Mouse (Mus musculus): ENCODE measurements around the gene Gmppb. TPM values are rescaled to one million over a fixed set of nuclear protein-coding genes. Genes with fewer than 3 reads are reported as not detected.

The Gmppb gene
- total RNA-seq, 2 experiments from 2014 or later: 14.5 to 17.2 TPM

DNA sequence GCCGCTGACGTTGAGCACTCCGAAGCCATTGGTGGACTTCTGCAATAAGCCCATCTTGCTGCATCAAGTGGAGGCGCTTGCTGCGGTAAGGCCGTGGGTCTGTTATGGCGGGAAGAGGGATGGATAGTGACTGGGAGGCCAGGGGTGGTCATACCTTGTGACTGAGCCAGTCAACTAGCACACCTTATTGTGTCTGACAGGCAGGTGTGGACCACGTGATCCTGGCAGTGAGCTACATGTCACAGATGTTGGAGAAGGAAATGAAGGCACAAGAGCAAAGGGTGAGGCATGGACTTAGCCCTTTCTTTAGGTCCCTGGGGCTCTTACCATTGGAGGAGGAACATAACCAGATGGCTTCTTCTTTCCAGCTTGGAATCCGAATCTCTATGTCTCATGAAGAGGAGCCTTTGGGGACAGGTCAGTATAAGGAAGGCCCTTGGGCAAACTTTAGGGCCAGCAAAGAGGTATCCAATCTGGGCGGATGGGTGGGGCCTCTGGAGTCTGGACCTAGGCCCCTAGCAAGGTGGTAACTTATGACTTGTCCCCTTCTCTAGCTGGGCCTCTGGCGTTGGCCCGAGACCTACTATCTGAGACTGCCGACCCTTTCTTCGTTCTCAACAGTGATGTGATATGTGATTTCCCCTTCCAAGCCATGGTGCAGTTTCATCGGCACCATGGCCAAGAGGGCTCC, 664 bp downstream of the Gmppb start:
- no peak for DNase-seq (ENCODE audit: extremely low spot score in 1 of 2, low spot score in 1 of 2)

- DNase-seq (ENCODE audit: extremely low spot score in 1 of 2, low spot score in 1 of 2): no peak
These were observed 2.3 kb downstream of the Gmppb start for GRCm38 (mm10) chr9:108051184-108051930.

- DNase-seq (ENCODE audit: extremely low spot score in 1 of 2, low spot score in 1 of 2): no peak
These were observed 2.8 kb downstream of the Gmppb start for GRCm38 (mm10) chr9:108051931-108052220.

DNA sequence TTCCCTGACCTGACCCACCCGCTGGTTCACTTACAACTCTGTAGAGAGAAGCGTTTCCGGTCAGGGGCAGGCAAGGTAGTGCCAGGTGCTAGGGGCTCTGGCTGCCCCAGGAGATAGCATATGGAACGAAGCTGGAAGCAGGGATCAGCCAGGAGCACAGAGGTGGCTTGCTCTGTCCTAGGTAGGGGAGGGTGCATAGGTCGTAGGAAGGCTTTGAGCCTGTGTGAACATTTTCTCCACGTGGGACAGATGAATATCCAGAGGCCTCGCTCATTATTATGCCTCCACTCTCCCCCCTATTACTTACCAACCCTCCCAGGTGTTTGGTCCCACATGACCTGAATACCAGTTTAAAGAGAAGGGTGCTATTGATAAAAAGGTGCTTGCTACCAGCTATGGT, 3.4 kb downstream of the Gmppb start:
- DNase-seq (ENCODE audit: extremely low spot score in 1 of 2, low spot score in 1 of 2): no peak

GRCm38 (mm10) chr9:108052885-108053664, 4.0 kb downstream of the Gmppb start, which contains the start of gene Amigo3:
TSS of gene Amigo3 (plus strand) at chr9:108053159.
- DNase-seq (ENCODE audit: extremely low spot score in 1 of 2, low spot score in 1 of 2): peak; percentile 93 to 98

DNA sequence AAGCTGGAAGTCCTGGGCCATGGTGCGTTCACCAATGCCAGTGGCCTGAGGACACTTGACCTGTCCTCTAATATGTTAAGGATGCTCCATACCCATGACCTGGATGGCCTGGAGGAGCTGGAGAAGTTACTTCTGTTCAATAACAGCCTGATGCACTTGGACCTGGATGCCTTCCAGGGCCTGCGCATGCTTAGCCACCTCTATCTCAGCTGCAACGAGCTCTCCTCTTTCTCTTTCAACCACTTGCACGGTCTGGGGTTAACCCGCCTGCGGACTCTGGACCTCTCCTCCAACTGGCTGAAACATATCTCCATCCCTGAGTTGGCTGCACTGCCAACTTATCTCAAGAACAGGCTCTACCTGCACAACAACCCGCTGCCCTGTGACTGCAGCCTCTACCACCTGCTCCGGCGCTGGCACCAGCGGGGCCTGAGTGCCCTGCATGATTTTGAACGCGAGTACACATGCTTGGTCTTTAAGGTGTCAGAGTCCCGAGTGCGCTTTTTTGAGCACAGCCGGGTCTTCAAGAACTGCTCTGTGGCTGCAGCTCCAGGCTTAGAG, 4.7 kb downstream of the Gmppb start:
- no peak for DNase-seq (ENCODE audit: extremely low spot score in 1 of 2, low spot score in 1 of 2)

GRCm38 (mm10) chr9:108054331-108055040, 5.4 kb downstream of the Gmppb start:
- DNase-seq (ENCODE audit: extremely low spot score in 1 of 2, low spot score in 1 of 2): no peak

- DNase-seq (ENCODE audit: extremely low spot score in 1 of 2, low spot score in 1 of 2): no peak
These were observed 6.0 kb downstream of the Gmppb start for GRCm38 (mm10) chr9:108055061-108055460.

DNA sequence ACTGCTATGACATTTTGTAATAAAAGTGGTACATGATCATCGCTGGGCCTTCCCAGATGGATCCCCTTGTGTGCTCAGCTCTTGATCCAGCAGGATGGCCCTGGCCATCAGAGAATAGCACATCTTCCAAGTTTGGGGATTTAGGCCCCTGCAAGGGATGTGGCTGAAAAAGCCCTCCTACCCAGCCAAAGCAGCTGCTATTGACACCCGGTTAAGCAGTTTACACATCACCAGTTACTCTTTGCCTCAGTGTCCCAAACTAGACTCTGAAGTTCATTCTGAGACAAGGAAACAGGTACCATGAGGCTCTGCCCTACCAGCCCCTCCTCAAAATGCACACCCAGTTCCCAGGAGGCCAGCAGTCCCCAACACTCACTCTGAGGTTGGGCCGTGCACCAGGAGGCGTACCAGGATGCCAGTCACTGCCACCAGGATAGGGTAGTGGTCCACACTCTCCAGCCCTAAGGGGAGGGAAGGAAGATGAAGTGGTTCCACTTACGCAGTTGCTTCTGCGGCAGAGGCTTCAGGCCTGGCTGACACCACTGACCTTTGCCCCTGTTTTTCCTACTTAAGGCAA, 6.7 kb downstream of the Gmppb start:
- DNase-seq (ENCODE audit: extremely low spot score in 1 of 2, low spot score in 1 of 2): no peak

GRCm38 (mm10) chr9:108056361-108057261, 7.6 kb downstream of the Gmppb start:
- DNase-seq (ENCODE audit: extremely low spot score in 1 of 2, low spot score in 1 of 2): no peak

DNA sequence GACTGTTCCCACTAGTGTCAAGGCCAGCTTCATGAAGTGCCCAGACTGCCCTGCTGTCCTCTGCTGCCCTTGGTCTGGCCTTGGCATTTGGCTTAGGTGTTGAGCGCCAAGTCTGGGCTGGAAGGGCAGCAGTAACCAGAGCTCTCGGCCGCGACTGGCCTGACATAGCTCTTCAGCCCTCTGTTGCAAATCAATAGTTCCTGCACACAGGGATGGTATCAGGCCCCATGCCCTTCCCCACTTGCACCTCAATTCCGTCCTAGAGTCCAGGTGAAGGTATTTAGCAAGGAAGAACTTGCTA, 8.2 kb downstream of the Gmppb start:
- DNase-seq (ENCODE audit: extremely low spot score in 1 of 2, low spot score in 1 of 2): no peak

- no peak for DNase-seq (ENCODE audit: extremely low spot score in 1 of 2, low spot score in 1 of 2)
These were observed 9.2 kb downstream of the Gmppb start for GRCm38 (mm10) chr9:108058291-108058690.

- DNase-seq (ENCODE audit: extremely low spot score in 1 of 2, low spot score in 1 of 2): no peak
These were observed 13.1 kb downstream of the Gmppb start for GRCm38 (mm10) chr9:108062142-108062541.

GRCm38 (mm10) chr9:108063361-108063760, 14.3 kb downstream of the Gmppb start:
- no peak for DNase-seq (ENCODE audit: extremely low spot score in 1 of 2, low spot score in 1 of 2)

GRCm38 (mm10) chr9:108065491-108066011, 16.5 kb downstream of the Gmppb start:
- peak in 1 of 2 experiments; percentile 64 for DNase-seq (ENCODE audit: extremely low spot score in 1 of 2, low spot score in 1 of 2)

GRCm38 (mm10) chr9:108067199-108067598, 18.2 kb downstream of the Gmppb start:
- no peak for DNase-seq (ENCODE audit: extremely low spot score in 1 of 2, low spot score in 1 of 2)

DNA sequence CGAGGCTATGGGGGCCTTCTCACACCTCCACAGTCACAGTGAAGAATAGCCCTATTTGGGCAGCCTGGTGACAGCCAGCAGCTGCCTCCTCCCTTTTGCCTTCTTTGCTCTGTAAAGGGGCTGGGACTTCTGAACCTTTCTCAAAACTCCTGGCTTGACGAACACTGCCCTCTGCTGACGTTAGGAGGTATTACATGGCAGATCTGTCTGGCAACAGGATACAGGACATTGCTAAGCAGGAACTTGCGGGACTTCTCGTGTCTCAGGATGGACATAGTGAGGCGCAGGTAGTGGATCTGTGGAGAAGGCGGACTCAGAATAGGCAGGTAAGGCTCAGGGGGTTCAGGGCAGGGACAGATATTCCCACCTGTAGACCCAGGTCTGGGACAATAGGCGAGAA, 18.9 kb downstream of the Gmppb start:
- DNase-seq (ENCODE audit: extremely low spot score in 1 of 2, low spot score in 1 of 2): peak; percentile 77 to 89

- no peak for DNase-seq (ENCODE audit: extremely low spot score in 1 of 2, low spot score in 1 of 2)
These were observed 20.0 kb downstream of the Gmppb start for GRCm38 (mm10) chr9:108069007-108069406.

DNA sequence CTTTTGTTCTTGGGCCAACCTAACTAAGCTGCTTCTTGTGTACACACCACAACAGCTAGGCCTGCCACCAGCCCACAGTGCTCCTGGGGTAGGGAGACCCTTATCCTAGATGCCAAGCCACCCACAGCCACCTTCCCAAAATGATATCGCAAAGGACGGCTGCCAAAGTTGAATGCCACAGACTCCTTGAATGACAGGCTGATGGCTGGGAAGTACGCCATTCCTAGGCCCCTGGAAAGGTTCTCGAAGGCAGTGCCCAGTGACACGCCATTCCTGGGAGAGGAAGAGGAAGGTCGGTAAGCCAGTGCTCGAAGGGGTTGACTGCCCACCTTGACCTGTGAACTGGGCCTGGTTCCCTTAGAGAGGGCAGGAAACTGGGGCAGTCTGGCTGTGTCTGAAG, 20.5 kb downstream of the Gmppb start:
- DNase-seq (ENCODE audit: extremely low spot score in 1 of 2, low spot score in 1 of 2): no peak
